Mouse (Mus musculus) MEL (cell line): ENCODE measurements around the gene Gm10277.

Experiments used
- CTCF ChIP-seq, 3 experiments: IDR thresholded peaks in 2 of 3; conservative IDR thresholded peaks in 1 of 3; 2 replicates each; pipeline ENCODE4 v1.5.1; 2011 to 2012; ENCODE audit warnings: low read length in 3 of 3, low read depth in 2 of 3, mild to moderate bottlenecking in 2 of 3, improper control_type of control experiment in 1 of 3, inconsistent platforms in 1 of 3, mixed read lengths in 1 of 3, moderate library complexity in 1 of 3; ENCODE audit not compliant: control insufficient read depth in 1 of 3, insufficient read depth in 1 of 3, poor library complexity in 1 of 3, severe bottlenecking in 1 of 3
- GATA1 ChIP-seq: IDR thresholded peaks from 2 replicates; pipeline ENCODE4 v1.6.1; 2011; ENCODE audit warnings: low read depth, low read length, improper control_type of control experiment
- MAZ ChIP-seq: IDR thresholded peaks from 2 replicates; pipeline ENCODE4 v1.6.1; 2012; ENCODE audit warnings: low read depth, mild to moderate bottlenecking, inconsistent platforms, low read length, improper control_type of control experiment
- MEF2A ChIP-seq: IDR thresholded peaks from 2 replicates; pipeline ENCODE4 v1.6.1; 2014; ENCODE audit warnings: low read depth, mild to moderate bottlenecking, inconsistent platforms, low read length, improper control_type of control experiment; ENCODE audit not compliant: poor library complexity, insufficient replicate concordance, severe bottlenecking; ENCODE audit errors: extremely low read depth
- POLR2A ChIP-seq, 2 experiments: IDR thresholded peaks; 2 replicates each; pipeline ENCODE4 v1.6.1; 2011 to 2012; ENCODE audit warnings: low read length in 2 of 2, mild to moderate bottlenecking in 2 of 2, control low read depth in 1 of 2, improper control_type of control experiment in 1 of 2, low read depth in 1 of 2, moderate library complexity in 1 of 2; ENCODE audit not compliant: control insufficient read depth in 1 of 2, insufficient read depth in 1 of 2, poor library complexity in 1 of 2
- USF2 ChIP-seq, 2 experiments: IDR thresholded peaks; 2 replicates each; pipeline ENCODE4 v1.6.1; 2011 to 2012; ENCODE audit warnings: improper control_type of control experiment in 2 of 2, low read length in 2 of 2, borderline replicate concordance in 1 of 2, inconsistent platforms in 1 of 2, low read depth in 1 of 2, mild to moderate bottlenecking in 1 of 2; ENCODE audit not compliant: insufficient read depth in 1 of 2

GRCm38 (mm10) chr11:77770346-77770745 lies 17.2 kb downstream of the Gm10277 start:
- TF ChIP-seq USF2 (IDR thresholded peaks at IDR 0.05; ENCODE audit: borderline replicate concordance in 1 of 2, insufficient read depth in 1 of 2, low read depth in 1 of 2, low read length in 2 of 2): no peak
- TF ChIP-seq MAZ: no peak
- TF ChIP-seq POLR2A (IDR thresholded peaks at IDR 0.05; ENCODE audit: control insufficient read depth in 1 of 2, insufficient read depth in 1 of 2, low read depth in 1 of 2, low read length in 2 of 2, poor library complexity in 1 of 2): no peak
- no peak for TF ChIP-seq CTCF (IDR thresholded peaks at IDR 0.05 in 2 of 3, conservative IDR thresholded peaks at IDR 0.05 in 1 of 3; ENCODE audit: control insufficient read depth in 1 of 3, insufficient read depth in 1 of 3, low read depth in 2 of 3, low read length in 3 of 3, poor library complexity in 1 of 3, severe bottlenecking in 1 of 3)
- no peak for TF ChIP-seq MEF2A
- no peak for TF ChIP-seq GATA1
